Mouse (Mus musculus) cerebral cortex, adult 2 months (tissue): ENCODE data around the gene Atp8a2.

Source experiments
- WGBS: fragments of 180-500 bp; shearing (Covaris S2); methylation state at CpG from one replicate; pipeline ENCODE4 v1.1.7; 2018; 5-methylcytosine and 5-hydroxymethylcytosine counted together

The Atp8a2 gene

GRCm38 (mm10) chr14:60152373-60152772 lies 44.6 kb downstream of the Atp8a2 start:
- 85% methylated on average over 11 of the region's 11 CpGs for WGBS

GRCm38 (mm10) chr14:60148893-60149292 lies 48.1 kb downstream of the Atp8a2 start:
- WGBS = 71% methylated on average over 3 of the region's 3 CpGs

GRCm38 (mm10) chr14:60143234-60143633 lies 53.7 kb downstream of the Atp8a2 start:
- 79% methylated on average over 10 of the region's 10 CpGs for WGBS

- WGBS = 98% methylated on average over 4 of the region's 4 CpGs
Observed at GRCm38 (mm10) chr14:60138339-60138738, 58.6 kb downstream of the Atp8a2 start.

- WGBS = 82% methylated on average over 6 of the region's 6 CpGs
Observed at GRCm38 (mm10) chr14:60137812-60138211, 59.2 kb downstream of the Atp8a2 start.

GRCm38 (mm10) chr14:60135801-60136200 lies 61.2 kb downstream of the Atp8a2 start:
- WGBS = 90% methylated on average over 4 of the region's 4 CpGs

GRCm38 (mm10) chr14:60134720-60135119 lies 62.3 kb downstream of the Atp8a2 start:
- WGBS = 86% methylated on average over 9 of the region's 9 CpGs

GRCm38 (mm10) chr14:60131196-60131876 lies 65.6 kb downstream of the Atp8a2 start:
- WGBS = 84% methylated on average over 9 of the region's 9 CpGs

- 95% methylated on average over 5 of the region's 5 CpGs for WGBS
Observed at GRCm38 (mm10) chr14:60129564-60129963, 67.4 kb downstream of the Atp8a2 start.

GRCm38 (mm10) chr14:60125202-60125601 lies 71.8 kb downstream of the Atp8a2 start:
- 51% methylated on average over 9 of the region's 9 CpGs for WGBS

GRCm38 (mm10) chr14:60121572-60121971 lies 75.4 kb downstream of the Atp8a2 start:
- WGBS = 69% methylated on average over 10 of the region's 10 CpGs

- WGBS = 85% methylated on average over 9 of the region's 9 CpGs
Observed at GRCm38 (mm10) chr14:60117792-60118585, 79.0 kb downstream of the Atp8a2 start.

GRCm38 (mm10) chr14:60086808-60087725 lies 109.9 kb downstream of the Atp8a2 start:
- WGBS = 14% methylated on average over 32 of the region's 33 CpGs

- 8% methylated on average over 21 of the region's 21 CpGs for WGBS
Observed at GRCm38 (mm10) chr14:60086254-60086807, 110.6 kb downstream of the Atp8a2 start.

- 77% methylated on average over 8 of the region's 8 CpGs for WGBS
Observed at GRCm38 (mm10) chr14:60082771-60083170, 114.2 kb downstream of the Atp8a2 start.

- WGBS = 86% methylated on average over 4 of the region's 4 CpGs
Observed at GRCm38 (mm10) chr14:60072496-60072895, 124.5 kb downstream of the Atp8a2 start.

GRCm38 (mm10) chr14:60065186-60065585 lies 131.8 kb downstream of the Atp8a2 start:
- WGBS = 82% methylated on average over 3 of the region's 3 CpGs

- WGBS = 87% methylated on average over 3 of the region's 3 CpGs
Observed at GRCm38 (mm10) chr14:60061023-60061422, 136.0 kb downstream of the Atp8a2 start.

- 62% methylated on average over 3 of the region's 3 CpGs for WGBS
Observed at GRCm38 (mm10) chr14:60058867-60059266, 138.1 kb downstream of the Atp8a2 start.

- 88% methylated on average over 4 of the region's 4 CpGs for WGBS
Observed at GRCm38 (mm10) chr14:60055231-60055630, 141.7 kb downstream of the Atp8a2 start.

- 70% methylated on average over 2 of the region's 2 CpGs for WGBS
Observed at GRCm38 (mm10) chr14:60030666-60031065, 166.3 kb downstream of the Atp8a2 start.

GRCm38 (mm10) chr14:60027139-60027538 lies 169.8 kb downstream of the Atp8a2 start:
- 20% methylated on average over 1 of the region's 1 CpGs for WGBS
